Mouse (Mus musculus) intestine, embryonic 15.5 days (tissue): ENCODE measurements around the gene Guca1b. TPM values are rescaled to one million over a fixed set of nuclear protein-coding genes. Genes with fewer than 3 reads are reported as not detected.

Experiments
- ATAC-seq: fragments of 200-750 bp; cut with Nextera tagmentation; 2 replicates; pipeline ENCODE4 v1.8.0; 2017; ENCODE audit warnings: moderate TSS enrichment, moderate library complexity
- H3K27ac ChIP-seq: fragments of 300-500 bp; sonication (generic); 2 replicates; pipeline ENCODE4 v1.5.1; 2015; ENCODE audit warnings: mild to moderate bottlenecking, inconsistent platforms
- H3K27me3 ChIP-seq: fragments of 300-500 bp; sonication (generic); replicated peaks from 2 replicates; pipeline ENCODE4 v1.6.1; 2015; ENCODE audit warnings: inconsistent platforms
- H3K36me3 ChIP-seq: fragments of 300-500 bp; sonication (generic); 2 replicates; pipeline ENCODE4 v1.6.1; 2015; ENCODE audit warnings: inconsistent platforms
- H3K4me1 ChIP-seq: fragments of 300-500 bp; sonication (generic); replicated peaks from 2 replicates; pipeline ENCODE4 v1.6.1; 2015; ENCODE audit warnings: inconsistent platforms
- H3K4me2 ChIP-seq: fragments of 300-500 bp; sonication (generic); replicated peaks from 2 replicates; pipeline ENCODE4 v1.6.1; 2015; ENCODE audit warnings: mild to moderate bottlenecking, inconsistent platforms
- H3K4me3 ChIP-seq: fragments of 300-500 bp; sonication (generic); replicated peaks from 2 replicates; pipeline ENCODE4 v1.5.1; 2015; ENCODE audit warnings: inconsistent platforms
- H3K9ac ChIP-seq: fragments of 300-500 bp; sonication (generic); 2 replicates; pipeline ENCODE4 v1.6.1; 2015; ENCODE audit warnings: inconsistent platforms
- H3K9me3 ChIP-seq: fragments of 300-500 bp; sonication (generic); 2 replicates; pipeline ENCODE4 v1.6.1; 2016; ENCODE audit warnings: inconsistent platforms
- WGBS: fragments of 180-500 bp; shearing (Covaris S2); methylation state at CpG from one replicate; pipeline ENCODE4 v1.1.7; 2015; 5-methylcytosine and 5-hydroxymethylcytosine counted together
- polyA plus RNA-seq: library from polyadenylated mRNA; unstranded; fragments of >200 nt; fragmentation: Nextera tagmentation; extraction: Ambion mirVana; gene quantifications from 2 replicates; pipeline ENCODE4 v1.2.1, GENCODE M21; 2015

Gene Guca1b
- polyA plus RNA-seq, 1 experiment from 2014 or later = 0.52 TPM

GRCm38 (mm10) chr17:47441296-47442051 lies 56.3 kb downstream of the Guca1b start:
- H3K9me3 ChIP-seq = no peaks in the 10 kb centered on the region
- 48% methylated on average over 19 of the region's 19 CpGs for WGBS
- H3K4me1 ChIP-seq = peaks cover 48% of the 10 kb centered on the region
- H3K9ac ChIP-seq = no peak overlapping the region
- no peaks in the 10 kb centered on the region for H3K36me3 ChIP-seq
- no peak overlapping the region for H3K4me2 ChIP-seq
- peak overlapping the region; percentile 60 for H3K27ac ChIP-seq
- H3K4me3 ChIP-seq = no peak overlapping the region
- H3K27me3 ChIP-seq = peaks cover 3% of the 10 kb centered on the region
- peak; percentile 32 for ATAC-seq

DNA sequence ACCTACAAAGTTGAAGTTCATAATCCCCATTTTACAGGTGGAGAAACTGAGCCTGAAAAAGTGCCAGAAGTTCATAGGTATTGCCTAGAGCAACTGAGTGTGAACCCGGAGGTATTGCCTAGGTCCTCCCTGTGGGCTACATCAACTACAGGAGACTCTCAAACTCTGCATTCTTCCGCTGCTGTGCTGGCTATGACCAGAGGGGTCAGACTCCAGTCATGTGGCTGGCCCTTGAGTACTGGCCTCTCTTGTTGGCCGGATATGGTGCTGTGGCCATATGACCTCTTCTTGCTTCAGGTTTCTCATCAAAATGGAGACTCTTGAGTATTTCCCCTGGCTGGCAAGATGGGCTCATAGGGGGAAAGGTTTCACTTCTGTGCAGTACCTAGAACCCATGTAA lies 57.1 kb downstream of the Guca1b start:
- H3K27ac ChIP-seq = peak overlapping the region; percentile 60

More for the DNA sequence above, 57.1 kb downstream of the Guca1b start:
- H3K36me3 ChIP-seq = no peaks in the 10 kb centered on the region
- H3K9me3 ChIP-seq = no peaks in the 10 kb centered on the region
- no peak overlapping the region for H3K9ac ChIP-seq
- ATAC-seq = no peak
- peaks cover 43% of the 10 kb centered on the region for H3K4me1 ChIP-seq
- H3K4me3 ChIP-seq = no peak overlapping the region
- no peak overlapping the region for H3K4me2 ChIP-seq
- no peaks in the 10 kb centered on the region; the same call in 1 of the 2 replicates for H3K27me3 ChIP-seq
- 82% methylated on average over 3 of the region's 3 CpGs for WGBS

Other genes starting within 250 kb of the Guca1b start
- gene Mrps10, start 16.5 kb upstream of the Guca1b start, polyA plus RNA-seq = 75.5 and 83.0 TPM in 2 replicates
- gene Guca1a, start 15.2 kb downstream of the Guca1b start, polyA plus RNA-seq = 2.0 and 2.3 TPM in 2 replicates
- 3.1 and 3.7 TPM in 2 replicates for gene AI661453, start 51.2 kb downstream of the Guca1b start, polyA plus RNA-seq
- 0.28 and 0.38 TPM in 2 replicates for gene 1700001C19Rik, start 52.0 kb downstream of the Guca1b start, polyA plus RNA-seq
- gene Taf8, start 116.9 kb downstream of the Guca1b start, polyA plus RNA-seq = 20.4 and 21.9 TPM in 2 replicates
- gene Ccnd3, start 119.7 kb downstream of the Guca1b start, polyA plus RNA-seq = 394 and 407 TPM in 2 replicates
- 20.1 and 22.4 TPM in 2 replicates for gene Bysl, start 226.1 kb downstream of the Guca1b start, polyA plus RNA-seq
- 39.8 and 41.2 TPM in 2 replicates for gene Med20, start 226.2 kb downstream of the Guca1b start, polyA plus RNA-seq
- 0.54 and 0.88 TPM in 2 replicates for gene Gm20517, start 226.2 kb downstream of the Guca1b start, polyA plus RNA-seq
- 5.9 and 6.3 TPM in 2 replicates for gene Usp49, start 245.3 kb downstream of the Guca1b start, polyA plus RNA-seq